Mouse (Mus musculus) G1E (cell line): ENCODE measurements around the gene Cd3d.

Experiments
- CTCF ChIP-seq: IDR thresholded peaks from 2 replicates; pipeline ENCODE4 v1.5.1; 2012; ENCODE audit warnings: low read depth, low read length, inconsistent platforms, mixed read lengths
- POLR2AphosphoS5 ChIP-seq: IDR thresholded peaks from 2 replicates; pipeline ENCODE4 v1.6.1; 2012; ENCODE audit warnings: low read depth, low read length, inconsistent platforms; ENCODE audit not compliant: insufficient replicate concordance

DNA sequence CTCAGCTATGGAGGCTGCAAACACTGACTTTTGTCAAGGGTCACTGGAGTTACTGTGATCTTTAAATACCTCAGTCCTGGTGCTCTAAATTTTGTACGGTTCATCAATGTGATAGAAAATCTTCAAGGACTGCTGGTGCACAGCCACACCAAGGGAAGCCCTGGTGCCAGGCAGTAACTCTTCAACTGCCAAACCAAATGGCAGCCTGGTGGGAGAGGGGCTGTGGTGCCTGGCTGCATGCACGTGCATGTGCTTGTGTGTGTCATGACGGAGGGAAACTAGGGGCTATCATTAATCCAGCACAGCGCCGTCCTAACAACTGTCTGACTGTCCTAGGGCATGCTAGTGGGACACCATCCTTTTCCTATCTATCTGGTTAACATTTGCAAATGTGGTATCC is 18.2 kb downstream of the Cd3d start:
- TF ChIP-seq POLR2AphosphoS5, result no peak
- TF ChIP-seq CTCF, result no peak
